Mouse (Mus musculus) small intestine, adult 2 months (tissue): ENCODE data around the gene 1110017D15Rik.

Experiments used
- CTCF ChIP-seq: fragments of 200-500 bp; IDR thresholded peaks from 2 replicates; pipeline ENCODE4 v1.5.1; 2012; ENCODE audit warnings: low read depth, mild to moderate bottlenecking, control low read depth, inconsistent platforms, low read length, moderate library complexity, mixed read lengths; ENCODE audit not compliant: insufficient replicate concordance, insufficient read length; ENCODE audit errors: extremely low read depth
- POLR2A ChIP-seq: fragments of 200-500 bp; IDR thresholded peaks from 2 replicates; pipeline ENCODE4 v1.6.1; 2012; ENCODE audit warnings: low read depth, mild to moderate bottlenecking, control low read depth, inconsistent platforms, low read length, moderate library complexity

DNA sequence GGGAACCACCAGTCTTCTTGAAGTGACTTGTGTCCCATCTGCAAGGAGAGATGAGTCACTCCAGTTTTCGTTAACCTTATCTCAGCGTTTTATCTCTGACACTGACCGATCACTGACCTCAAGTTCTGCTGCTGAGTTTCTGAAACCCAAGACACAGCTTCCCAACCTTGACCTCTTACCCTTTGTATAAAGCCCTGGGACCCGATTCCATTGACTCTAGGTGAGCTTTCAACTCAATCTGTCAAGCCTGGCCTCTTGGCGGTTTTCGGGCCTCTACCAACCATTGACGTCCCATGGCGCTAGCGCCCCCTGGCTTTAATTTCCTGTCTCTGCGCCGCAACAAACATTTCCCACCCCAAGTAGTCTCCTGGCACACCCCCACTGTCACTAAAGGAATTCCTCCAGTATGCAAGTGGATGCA lies 12.0 kb downstream of the 1110017D15Rik start:
- peak; percentile 47; the same call in 1 of the 2 replicates for TF ChIP-seq CTCF
- TF ChIP-seq POLR2A: no peak
